Mouse (Mus musculus) heart, postnatal 14 days (tissue): ENCODE results near the gene Pars2. TPM values are rescaled to one million over a fixed set of nuclear protein-coding genes. Genes with fewer than 3 reads are reported as not detected.

Source experiments
- DNase-seq, 2 experiments: peaks; one replicate each; pipeline ENCODE4 v3.0.0; 2021 to 2022
- intact Hi-C: fragments of 180-260 bp; cut with DNase I; formaldehyde crosslinking; loops from one replicate; pipeline ENCODE4 v1.15.1; 2025
- total RNA-seq, 2 experiments: library from RNA; stranded (reverse); gene quantifications; 2 replicates each; pipeline ENCODE4 v1.2.3; 2021

Pars2 gene
- total RNA-seq, 2 experiments from 2014 or later: 4.7 to 5.2 TPM

GRCm38 (mm10) chr4:106693841-106694430, 43.1 kb downstream of the Pars2 start:
- intact Hi-C loops: no loop called here
- DNase-seq: no peak

DNA sequence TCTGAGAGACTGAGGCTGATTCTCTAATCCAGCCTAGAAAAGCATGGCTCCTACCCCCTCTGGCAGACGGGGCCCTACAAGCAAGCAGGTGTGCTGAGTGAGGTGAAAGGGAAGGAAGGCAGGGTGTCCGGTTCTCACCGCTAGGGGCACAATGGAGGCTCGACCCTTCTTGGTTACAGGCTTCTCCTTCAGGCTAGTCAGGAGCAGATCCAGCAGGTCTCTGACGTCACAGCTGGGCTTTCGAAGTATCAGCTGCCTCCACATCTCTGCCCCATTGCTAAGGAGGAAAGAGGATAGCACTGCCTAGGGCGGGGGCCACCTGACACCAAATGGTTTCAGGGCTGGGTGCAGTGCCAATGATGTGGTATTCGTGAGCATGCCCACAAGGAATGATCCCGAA, 49.1 kb downstream of the Pars2 start:
- intact Hi-C loops: loop anchor here (10.0 kb wide), 1 partner anchor 225 kb away; no protein-coding TSS in a partner anchor

GRCm38 (mm10) chr4:106700798-106701197, 49.9 kb downstream of the Pars2 start:
- intact Hi-C loops: loop anchor here (10.0 kb wide), 1 partner anchor 226 kb away; no protein-coding TSS in a partner anchor
- DNase-seq: no peak

More for the DNA sequence above, 49.1 kb downstream of the Pars2 start:
- DNase-seq: peak in 1 of 2 experiments; percentile 8

DNA sequence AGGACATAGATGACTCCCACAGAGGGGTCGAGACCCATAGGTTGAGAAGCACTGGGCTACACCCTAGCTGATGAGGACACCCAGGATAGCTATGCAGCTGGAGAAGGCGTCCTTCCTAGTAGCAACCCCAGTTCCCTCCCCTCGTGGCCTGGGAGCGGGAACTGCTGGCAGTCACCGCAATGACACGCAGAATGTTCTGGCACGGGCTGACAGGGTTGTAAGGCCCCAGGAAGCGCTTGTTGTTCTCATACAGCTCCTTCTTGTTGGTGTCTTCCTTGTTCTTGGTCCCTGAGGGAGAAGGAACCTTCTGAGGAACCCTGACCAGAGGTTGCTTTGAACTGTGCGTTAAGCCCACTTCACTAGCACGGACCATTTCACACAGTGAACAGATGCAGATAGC, 53.1 kb downstream of the Pars2 start:
- DNase-seq: no peak
- intact Hi-C loops: loop anchor here (10.0 kb wide), 1 partner anchor 229 kb away; no protein-coding TSS in a partner anchor

DNA sequence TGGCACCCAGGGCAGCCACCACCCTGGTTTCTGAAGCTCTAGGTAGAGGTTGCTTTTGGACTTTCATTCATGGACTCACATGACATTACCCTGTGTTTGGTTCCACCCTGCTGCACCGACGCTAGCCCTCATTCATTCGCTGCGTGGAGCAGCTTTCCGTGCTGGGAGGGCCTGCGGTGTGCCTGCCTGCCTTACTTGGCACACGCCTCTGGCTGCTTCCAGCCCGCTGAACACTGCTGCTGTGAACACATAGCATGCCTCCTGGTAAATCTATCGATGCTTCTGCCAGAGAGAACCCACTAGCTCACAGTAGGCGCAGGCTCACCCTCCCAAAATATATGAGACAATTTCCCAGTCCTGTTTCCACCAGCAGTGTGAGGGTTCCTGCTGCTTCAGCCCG, 53.5 kb downstream of the Pars2 start:
- intact Hi-C loops: loop anchor here (10.0 kb wide), 1 partner anchor 230 kb away; no protein-coding TSS in a partner anchor
- DNase-seq: no peak

Other genes with a start within 250 kb of the Pars2 start
- gene Pcsk9, start 186.7 kb upstream of the Pars2 start, total RNA-seq: not detected
- not detected for gene Bsnd, start 158.8 kb upstream of the Pars2 start, total RNA-seq
- 1 to 10 TPM; 2.5 to 3.8 TPM for gene Dhcr24, start 90.0 kb upstream of the Pars2 start, total RNA-seq
- gene Lexm, start 33.8 kb upstream of the Pars2 start, total RNA-seq: not detected
- gene Ttc22, start 28.6 kb upstream of the Pars2 start, total RNA-seq: under 1 TPM; 0.15 to 0.24 TPM
- 10 to 100 TPM; 18.7 to 19.7 TPM for gene Ttc4, start 27.9 kb downstream of the Pars2 start, total RNA-seq
- gene Mroh7, start 79.9 kb downstream of the Pars2 start, total RNA-seq: under 1 TPM in 1 of 2 experiments, not detected in 1; 0.17 TPM
- under 1 TPM; 0.50 to 0.51 TPM for gene Fam151a, start 82.8 kb downstream of the Pars2 start, total RNA-seq
- 10 to 100 TPM; 27.8 to 30.3 TPM for gene Acot11, start 153.9 kb downstream of the Pars2 start, total RNA-seq